ENCODE assay signal across 19 mouse cellular contexts in the genomic region with DNA sequence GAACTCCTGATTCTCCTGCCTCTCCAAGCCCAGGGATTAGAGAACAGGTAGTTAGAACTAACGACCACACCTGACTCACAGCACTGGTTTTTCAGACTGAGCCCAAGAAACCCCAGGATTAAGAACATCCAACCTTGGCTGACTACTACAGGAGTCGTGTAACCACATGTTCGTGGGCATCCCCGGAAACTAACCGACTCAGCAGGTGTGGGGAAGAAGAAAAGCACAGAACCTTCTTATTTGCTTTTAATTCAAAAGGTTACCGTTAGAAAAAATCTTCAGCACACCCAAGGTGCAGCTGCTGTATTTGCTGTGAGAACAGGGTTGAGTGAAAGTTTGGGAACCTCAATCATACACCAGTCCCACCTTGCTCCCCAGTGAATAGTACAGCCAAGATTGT.
"Had no signal": no experiment of that assay in that cellular context is flagged by ENCODE, and none has a peak within 500 bp of the region (broad histone marks: within the 10 kb centered on the region; RNA-seq: fewer than 3 reads in every experiment).

No protein-coding gene starts in this region.

- H3K4me3 ChIP-seq: kidney, embryonic 15.5 days; left cerebral cortex, adult 2 months; liver, embryonic 13.5 days; midbrain, embryonic 12.5 days; midbrain, embryonic 15.5 days; neural tube, embryonic 12.5 days; neural tube, embryonic 15.5 days; stomach, embryonic 15.5 days had no signal

- H3K27ac ChIP-seq: kidney, embryonic 15.5 days; left cerebral cortex, adult 2 months; liver, embryonic 13.5 days; macrophage; midbrain, embryonic 12.5 days; midbrain, embryonic 15.5 days; neural tube, embryonic 12.5 days; neural tube, embryonic 15.5 days; stomach, embryonic 15.5 days had no signal

- H3K27me3 ChIP-seq: kidney, embryonic 15.5 days; liver, embryonic 13.5 days; midbrain, embryonic 12.5 days; midbrain, embryonic 15.5 days; neural tube, embryonic 12.5 days; neural tube, embryonic 15.5 days; stomach, embryonic 15.5 days had no signal

- H3K4me1 ChIP-seq: liver, embryonic 13.5 days; neural tube, embryonic 12.5 days; stomach, embryonic 15.5 days had no signal

- H3K36me3 ChIP-seq: liver, embryonic 13.5 days; midbrain, embryonic 12.5 days; midbrain, embryonic 15.5 days; neural tube, embryonic 12.5 days; stomach, embryonic 15.5 days had no signal

- H3K4me2 ChIP-seq: kidney, embryonic 15.5 days; liver, embryonic 13.5 days; lung, embryonic 14.5 days; midbrain, embryonic 12.5 days; midbrain, embryonic 15.5 days; neural tube, embryonic 12.5 days; neural tube, embryonic 15.5 days; stomach, embryonic 15.5 days had no signal

- ATAC-seq: intestine, postnatal 0 days; lung, postnatal 0 days; midbrain, embryonic 15.5 days had no signal

- H3K9ac ChIP-seq: kidney, embryonic 15.5 days; liver, embryonic 13.5 days; lung, embryonic 14.5 days; midbrain, embryonic 12.5 days; midbrain, embryonic 15.5 days; neural tube, embryonic 12.5 days; neural tube, embryonic 15.5 days; stomach, embryonic 15.5 days had no signal

- DNase-seq: kidney, adult 8-10 months; kidney, postnatal 10 days; kidney, postnatal 36 days; layer of hippocampus, postnatal 36 days; liver, embryonic 13.5 days; lung, embryonic 14.5 days; right cerebral cortex, adult 18-20 months; right cerebral cortex, postnatal 14 days; right cerebral cortex, postnatal 4 days had no signal

- H3K9me3 ChIP-seq: kidney, embryonic 15.5 days; liver, embryonic 13.5 days; midbrain, embryonic 12.5 days; midbrain, embryonic 15.5 days; neural tube, embryonic 12.5 days; neural tube, embryonic 15.5 days; stomach, embryonic 15.5 days had no signal
